Mouse (Mus musculus) spleen, embryonic (tissue): Measurements from ENCODE around the gene Rnf182.

Source experiments
- CTCF ChIA-PET: fragments of 350-600 bp; sonication (Branson Sonifier 250); formaldehyde crosslinking; loops from one replicate; lab custom pipeline; 2022; lab: Charles Lee

The Rnf182 gene

GRCm38 (mm10) chr13:43691755-43692154 lies 76.2 kb downstream of the Rnf182 start:
- CTCF ChIA-PET = no interaction called here

DNA sequence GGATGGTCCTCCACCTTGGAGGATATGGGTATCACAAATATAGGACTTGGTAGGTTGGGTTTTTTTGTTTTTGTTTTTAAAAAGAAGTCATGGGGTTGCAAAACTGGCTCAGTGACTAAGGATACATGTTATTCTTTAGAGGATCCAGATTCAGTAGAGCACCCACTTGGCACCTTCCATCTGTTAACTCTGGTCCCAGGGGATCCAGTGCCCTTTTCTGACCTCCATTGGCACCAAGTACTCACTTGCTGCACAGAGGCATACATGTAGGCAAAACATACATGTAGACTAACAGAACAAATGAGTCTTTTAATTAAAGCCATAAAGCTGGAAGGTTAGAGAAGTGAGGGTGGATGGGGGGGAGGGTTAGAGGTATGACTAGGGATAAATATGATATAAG lies 80.0 kb downstream of the Rnf182 start:
- CTCF ChIA-PET = no interaction called here

DNA sequence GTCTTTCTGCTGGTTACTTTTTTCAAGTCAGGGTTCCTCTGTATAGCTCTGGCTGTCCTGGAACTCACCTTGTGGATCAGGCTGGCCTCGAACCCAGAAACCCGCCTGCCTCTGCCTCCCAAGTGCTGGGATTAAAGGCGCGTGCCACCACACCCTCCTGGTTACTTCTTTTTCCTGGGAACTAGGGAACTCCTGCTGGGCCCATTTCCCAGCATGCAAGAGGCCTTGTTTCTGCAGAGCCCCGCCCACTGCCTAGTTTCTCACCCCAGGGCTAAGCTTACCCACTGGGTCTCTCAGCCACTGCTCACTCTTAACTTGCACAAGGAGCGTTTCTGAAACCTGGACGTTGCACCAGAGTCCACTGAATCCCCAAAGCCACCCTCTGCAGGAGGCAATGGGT lies 80.5 kb downstream of the Rnf182 start:
- CTCF ChIA-PET = no interaction called here

- CTCF ChIA-PET = no interaction called here
Observed at GRCm38 (mm10) chr13:43698506-43698905, 83.0 kb downstream of the Rnf182 start.

DNA sequence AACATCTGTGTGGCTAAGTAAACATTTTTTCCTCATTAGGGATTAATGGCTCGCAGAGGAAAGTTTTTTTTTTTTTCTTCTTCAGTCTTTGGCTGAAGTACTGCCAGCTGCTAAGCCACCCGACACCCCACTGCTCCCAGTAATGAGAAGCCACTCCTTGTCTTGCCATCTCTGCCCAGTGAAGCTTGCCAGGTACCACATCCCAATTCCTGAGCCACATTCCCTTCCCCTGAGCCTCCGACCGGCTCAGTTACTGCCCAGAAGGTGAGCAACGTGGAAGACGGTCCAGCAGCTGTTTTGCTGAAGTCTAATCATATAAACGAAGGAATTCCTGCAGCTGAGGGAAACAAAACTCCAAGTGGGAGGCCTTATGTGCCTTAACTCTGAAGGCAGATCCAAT lies 88.0 kb downstream of the Rnf182 start:
- CTCF ChIA-PET = interaction anchor here (0.6 kb wide), 1 partner anchor 13 kb away, joined by 6 read pairs; no protein-coding TSS in a partner anchor

DNA sequence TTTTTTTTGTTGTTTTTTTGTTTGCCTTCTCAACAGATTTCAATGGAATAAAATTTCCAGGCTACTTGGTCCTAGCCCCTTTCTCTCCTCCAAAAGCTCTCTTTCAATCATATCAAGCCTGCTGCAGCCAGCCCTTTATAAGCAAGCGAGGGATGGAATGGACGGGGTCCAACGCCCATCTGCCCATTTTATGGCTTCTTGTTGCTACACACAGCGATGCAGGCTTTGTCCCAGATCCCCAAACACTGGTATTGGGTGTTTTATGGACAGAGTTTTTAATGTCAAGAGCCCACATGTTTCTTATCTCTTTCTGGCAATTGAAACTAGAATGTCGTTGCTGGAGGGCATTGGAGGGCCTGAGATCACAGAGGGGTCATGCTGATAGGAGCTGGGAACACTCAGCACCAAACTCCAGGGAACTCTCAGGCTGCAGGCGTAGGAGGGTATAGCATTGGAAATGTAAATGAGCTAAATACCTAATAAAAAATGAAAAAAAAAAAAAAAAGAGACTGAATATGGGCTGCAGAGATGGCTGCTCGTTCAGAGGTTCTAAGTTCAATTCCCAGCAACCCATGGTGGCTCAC lies 89.1 kb downstream of the Rnf182 start:
- CTCF ChIA-PET = no interaction called here

- CTCF ChIA-PET = no interaction called here
Observed at GRCm38 (mm10) chr13:43706387-43706786, 90.9 kb downstream of the Rnf182 start.

DNA sequence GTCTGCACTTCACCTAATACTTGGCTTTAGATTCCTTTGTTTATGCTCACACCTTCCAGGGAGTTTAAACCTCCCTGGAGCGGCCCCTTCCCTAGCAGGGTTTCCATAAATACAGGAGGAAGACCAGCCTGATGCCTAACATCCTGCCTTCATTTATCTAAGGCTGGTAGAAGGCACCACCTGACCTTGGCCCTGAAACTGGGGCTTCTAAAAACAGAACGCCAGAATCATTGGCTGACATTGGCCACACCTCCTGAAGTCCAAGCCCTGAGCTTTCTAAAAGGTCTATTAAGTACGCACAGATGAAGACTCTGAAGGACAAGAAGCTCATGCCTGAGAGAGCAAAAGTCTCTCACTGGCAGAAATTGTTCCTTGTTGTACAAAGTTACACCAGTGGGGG lies 94.0 kb downstream of the Rnf182 start:
- CTCF ChIA-PET = no interaction called here

DNA sequence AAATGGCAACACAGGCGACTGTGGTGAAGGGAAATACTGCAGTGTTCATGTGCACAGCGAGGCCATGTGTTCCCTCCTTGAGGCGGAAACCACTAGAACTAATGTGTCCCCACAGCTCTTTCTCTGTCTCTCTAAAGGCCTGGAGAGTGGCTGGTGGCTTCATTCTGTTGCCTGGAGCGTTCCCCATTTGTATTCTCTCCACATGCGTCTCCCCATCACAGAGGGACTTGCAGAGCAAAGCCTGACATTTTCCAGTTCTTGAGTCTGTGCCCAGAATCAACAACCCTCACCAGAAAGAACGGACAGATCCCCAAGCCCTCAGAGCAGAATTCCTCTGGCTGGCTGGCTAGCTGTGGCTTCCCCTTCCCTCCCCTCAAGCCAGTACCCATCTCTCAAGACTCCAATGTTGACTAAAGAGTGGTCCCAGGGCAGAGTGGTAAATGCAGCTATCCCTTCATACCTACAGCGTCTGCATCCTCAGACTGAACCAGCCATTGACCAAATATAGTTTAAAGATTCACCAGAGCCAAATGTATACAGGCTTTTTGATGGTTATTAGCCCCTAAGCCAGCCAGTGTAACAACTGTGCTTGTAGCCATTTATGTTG lies 96.3 kb downstream of the Rnf182 start:
- CTCF ChIA-PET = no interaction called here

GRCm38 (mm10) chr13:43714741-43715140 lies 99.2 kb downstream of the Rnf182 start:
- CTCF ChIA-PET = no interaction called here

DNA sequence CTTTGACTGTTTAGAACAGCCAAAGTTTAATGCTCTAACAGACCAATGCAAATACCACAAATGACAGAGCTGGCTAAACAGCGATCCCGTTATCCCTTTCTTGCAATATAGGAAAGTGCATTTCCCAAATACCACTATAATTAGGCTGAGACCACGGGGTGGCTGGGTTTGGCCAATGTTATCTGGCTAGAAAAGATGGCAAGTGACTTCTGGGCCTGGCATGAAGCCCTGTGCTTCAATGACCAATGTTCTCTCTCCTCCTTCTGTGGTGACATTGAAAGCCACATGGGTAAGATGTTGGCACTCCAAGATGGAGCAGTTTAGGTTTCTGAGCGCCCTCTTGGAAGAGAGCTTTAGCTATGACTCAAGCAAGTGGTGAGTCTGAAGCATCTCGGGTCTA lies 100.0 kb downstream of the Rnf182 start:
- CTCF ChIA-PET = no interaction called here

GRCm38 (mm10) chr13:43716514-43717036 lies 101.1 kb downstream of the Rnf182 start:
- CTCF ChIA-PET = interaction anchor here (0.6 to 0.7 kb wide), 2 partner anchors 13 to 28 kb away, joined by 3 to 6 read pairs; no protein-coding TSS in a partner anchor

DNA sequence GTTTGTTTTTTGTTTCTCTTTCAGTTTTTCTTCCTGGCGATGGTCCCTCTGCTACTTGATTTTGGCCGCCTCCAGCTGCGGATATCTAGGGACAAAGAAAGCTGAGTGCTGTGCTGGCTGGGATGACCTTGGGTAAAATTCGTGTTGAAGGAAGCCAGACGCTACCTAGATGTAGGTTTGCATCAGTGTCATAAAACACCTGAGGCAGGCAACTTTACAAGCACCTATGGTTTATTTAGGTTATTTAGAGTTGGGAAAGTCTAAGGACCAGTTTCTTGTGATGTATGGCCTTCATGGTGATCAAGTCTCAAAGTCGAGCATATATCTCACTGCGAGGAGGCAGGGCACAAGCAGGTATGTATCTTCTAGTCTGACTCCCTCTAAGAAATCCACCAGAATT lies 102.7 kb downstream of the Rnf182 start:
- CTCF ChIA-PET = no interaction called here

DNA sequence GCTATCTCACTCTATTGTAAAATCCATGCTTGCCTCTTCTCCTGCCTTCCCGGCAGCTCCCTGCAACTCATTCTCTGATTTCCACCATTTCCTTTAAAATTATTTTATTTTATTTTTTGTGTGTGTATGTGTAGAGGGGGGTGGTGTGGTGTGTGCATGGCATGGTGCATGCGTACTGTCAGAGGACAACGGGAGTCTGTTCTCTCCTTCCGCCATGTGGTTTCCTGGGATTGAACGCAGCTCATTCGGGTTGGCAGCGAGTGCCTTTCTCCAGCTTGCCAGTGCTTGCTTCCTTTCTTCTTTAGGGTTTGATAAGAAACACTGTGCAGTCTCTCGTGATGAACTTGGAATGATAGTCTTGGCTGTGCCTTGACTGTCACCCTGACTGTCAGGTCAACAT lies 105.0 kb downstream of the Rnf182 start:
- CTCF ChIA-PET = no interaction called here
